Mouse (Mus musculus): ENCODE results near the gene Gm6871. TPM values are rescaled to one million over a fixed set of nuclear protein-coding genes. Genes with fewer than 3 reads are reported as not detected.
"Not testable (repeated sequence)": the region's sequence is repeated elsewhere in the genome, so short reads cannot be mapped to it uniquely, and the experiment has no call there.

Gm6871 gene
- polyA plus RNA-seq (2015; fragmentation: Nextera tagmentation; extraction: Ambion mirVana) = 0.09 TPM in 1 of 2 replicates, not detected in the other

DNA sequence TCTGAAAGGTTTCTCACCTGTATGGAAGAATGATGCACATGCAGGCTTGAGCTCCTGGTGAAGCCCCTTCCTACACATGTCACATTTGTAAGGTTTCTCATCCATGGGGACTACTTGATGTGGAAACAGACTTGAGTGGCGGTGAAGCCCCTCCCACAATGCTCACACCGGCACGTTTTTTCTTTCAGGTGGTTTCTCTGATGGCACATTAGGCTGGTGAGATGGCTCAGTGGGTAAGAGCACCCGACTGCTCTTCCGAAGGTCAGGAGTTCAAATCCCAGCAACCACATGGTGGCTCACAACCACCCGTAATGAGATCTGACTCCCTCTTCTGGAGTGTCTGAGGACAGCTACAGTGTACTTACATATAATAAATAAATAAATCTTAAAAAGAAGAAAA, at the start of gene Gm6871:
Gene Gm6871, minus strand, starts transcription at position 101 of the 400 bp plus-strand sequence.
- not testable (repeated sequence) for DNase-seq (ENCODE audit: low spot score)

- DNase-seq (ENCODE audit: low spot score) = not testable (repeated sequence)
These were observed 42.8 kb upstream of the Gm6871 start for GRCm38 (mm10) chr7:41616241-41616640.

DNA sequence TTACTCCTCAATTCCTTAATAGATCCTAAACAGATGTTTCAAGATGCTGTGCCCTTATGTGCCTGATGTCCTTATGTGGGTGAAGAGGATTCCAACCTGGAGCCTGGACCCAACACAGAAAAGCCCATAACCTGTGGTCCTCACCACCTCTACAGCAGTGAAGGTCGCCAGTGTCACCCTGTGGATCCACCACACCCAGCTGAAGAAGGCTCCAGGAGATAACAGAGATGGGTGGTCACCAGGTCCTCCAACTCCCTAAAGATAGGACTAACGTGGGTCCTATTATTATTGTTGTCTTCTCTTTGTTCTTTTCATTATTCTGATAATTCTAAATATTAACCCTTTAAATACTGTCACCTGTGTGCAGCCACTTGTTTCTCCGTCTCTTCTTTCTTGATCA, 38.2 kb upstream of the Gm6871 start:
- DNase-seq (ENCODE audit: low spot score) = no peak

GRCm38 (mm10) chr7:41599932-41600548, 26.6 kb upstream of the Gm6871 start:
- DNase-seq (ENCODE audit: low spot score) = no peak

- DNase-seq (ENCODE audit: low spot score) = peak; percentile 92
These were observed 25.8 kb upstream of the Gm6871 start, which contains the start of gene 2610021A01Rik for GRCm38 (mm10) chr7:41599034-41599813. Gene 2610021A01Rik, plus strand, starts transcription at chr7:41599230.

- DNase-seq (ENCODE audit: low spot score) = no peak
These were observed 25.2 kb upstream of the Gm6871 start for GRCm38 (mm10) chr7:41598615-41599014.

GRCm38 (mm10) chr7:41587831-41588230, 14.4 kb upstream of the Gm6871 start:
- not testable (repeated sequence) for DNase-seq (ENCODE audit: low spot score)

GRCm38 (mm10) chr7:41582028-41582427, 8.6 kb upstream of the Gm6871 start:
- no peak for DNase-seq (ENCODE audit: low spot score)

DNA sequence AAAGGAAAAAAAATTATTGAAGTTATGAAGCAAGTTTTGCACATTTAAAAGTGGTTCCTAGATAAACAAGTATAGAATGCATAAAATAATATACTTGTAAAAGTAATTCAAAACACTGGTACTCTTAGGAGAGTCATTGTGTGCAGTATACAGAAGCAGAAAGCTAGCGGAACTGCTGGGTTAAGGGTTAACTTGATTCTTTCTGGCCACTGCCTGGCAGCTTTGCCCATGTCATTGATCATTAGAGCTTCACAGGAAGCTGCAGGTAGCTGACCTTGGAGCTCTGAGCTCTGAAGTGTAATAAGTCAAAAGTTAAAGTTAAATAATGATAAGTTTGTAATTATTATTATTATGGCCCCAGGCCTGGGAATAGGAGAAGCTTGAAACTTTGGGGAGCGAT, 4.5 kb upstream of the Gm6871 start:
- DNase-seq (ENCODE audit: low spot score) = no peak

DNA sequence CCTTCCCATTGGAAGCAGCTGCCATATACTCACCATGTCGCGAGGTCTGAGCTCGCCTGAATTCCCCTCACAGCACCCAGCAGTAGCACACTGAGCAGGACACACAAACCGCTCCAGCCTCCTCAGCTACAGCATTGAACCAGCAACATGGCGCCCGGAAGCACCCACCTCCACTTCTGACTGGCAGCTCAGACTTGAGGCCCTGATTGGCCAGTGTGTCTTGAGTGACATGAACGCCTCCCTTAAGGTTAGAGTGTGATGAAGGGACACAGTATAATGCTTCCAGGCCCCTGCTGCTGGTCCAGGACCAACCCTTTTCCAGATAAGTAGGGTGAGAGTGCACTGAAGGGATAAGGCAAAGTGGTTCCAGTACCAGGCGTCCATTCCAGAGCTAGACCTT, 12.8 kb downstream of the Gm6871 start:
- no peak for DNase-seq (ENCODE audit: low spot score)

DNA sequence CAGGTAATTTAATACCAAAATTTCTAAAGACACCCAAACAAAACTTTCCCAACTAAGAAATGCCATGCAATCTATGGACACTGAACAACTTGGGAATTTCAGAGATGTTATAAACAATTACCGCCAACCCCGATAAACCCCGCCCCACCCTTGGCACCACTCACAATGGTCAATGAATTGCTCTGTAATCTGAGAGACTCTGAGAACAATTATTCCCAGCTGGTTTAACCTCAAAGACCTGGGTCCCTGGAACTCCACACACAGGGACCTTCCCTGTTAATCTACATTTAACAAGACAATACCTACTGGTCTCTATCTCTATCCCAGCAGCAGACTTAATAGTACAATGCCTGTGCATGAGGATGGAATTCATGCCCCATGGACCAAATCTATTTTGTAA, 60.8 kb downstream of the Gm6871 start:
- no peak for DNase-seq (ENCODE audit: low spot score)

GRCm38 (mm10) chr7:41512207-41512606, 61.3 kb downstream of the Gm6871 start:
- no peak for DNase-seq (ENCODE audit: low spot score)

GRCm38 (mm10) chr7:41502402-41502801, 71.1 kb downstream of the Gm6871 start:
- DNase-seq (ENCODE audit: low spot score) = no peak

DNA sequence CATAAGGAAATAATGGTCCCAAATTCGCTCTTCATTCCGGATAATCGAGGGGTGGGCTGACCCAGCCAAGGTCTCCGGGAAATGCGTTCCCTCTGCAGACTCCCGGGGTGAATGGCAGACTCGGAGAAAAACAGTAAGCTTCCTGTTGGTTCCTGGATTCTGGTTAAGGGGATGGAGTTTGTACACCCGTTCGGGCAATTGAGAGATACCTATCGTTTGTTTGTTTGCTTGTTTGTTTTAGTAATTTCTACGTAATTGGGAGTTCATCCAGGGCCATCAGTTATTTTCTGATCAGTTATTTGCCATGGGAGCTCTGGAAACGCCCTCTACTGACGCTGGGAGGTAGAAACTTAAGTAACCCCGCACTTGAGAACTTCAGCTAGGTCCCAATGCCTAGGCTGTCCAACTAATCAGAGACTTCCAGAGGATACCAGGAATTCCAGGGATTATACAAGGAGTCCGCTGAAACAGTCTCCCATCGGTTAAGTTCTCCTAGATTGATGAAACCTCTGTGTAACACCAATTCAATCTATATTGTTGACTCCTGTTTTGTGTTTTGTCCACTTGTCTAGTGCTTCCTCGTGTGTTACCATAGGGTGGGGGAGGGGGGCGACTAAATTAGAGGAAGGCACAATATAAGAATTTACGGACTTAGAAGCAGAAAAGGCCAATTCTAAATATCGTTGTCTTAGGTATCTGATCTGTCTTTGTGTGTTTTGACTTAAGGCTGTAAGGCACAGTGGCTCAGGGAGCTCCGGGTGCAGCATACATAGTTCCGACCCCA, 73.1 kb downstream of the Gm6871 start:
- peak; percentile 51 for DNase-seq (ENCODE audit: low spot score)

DNA sequence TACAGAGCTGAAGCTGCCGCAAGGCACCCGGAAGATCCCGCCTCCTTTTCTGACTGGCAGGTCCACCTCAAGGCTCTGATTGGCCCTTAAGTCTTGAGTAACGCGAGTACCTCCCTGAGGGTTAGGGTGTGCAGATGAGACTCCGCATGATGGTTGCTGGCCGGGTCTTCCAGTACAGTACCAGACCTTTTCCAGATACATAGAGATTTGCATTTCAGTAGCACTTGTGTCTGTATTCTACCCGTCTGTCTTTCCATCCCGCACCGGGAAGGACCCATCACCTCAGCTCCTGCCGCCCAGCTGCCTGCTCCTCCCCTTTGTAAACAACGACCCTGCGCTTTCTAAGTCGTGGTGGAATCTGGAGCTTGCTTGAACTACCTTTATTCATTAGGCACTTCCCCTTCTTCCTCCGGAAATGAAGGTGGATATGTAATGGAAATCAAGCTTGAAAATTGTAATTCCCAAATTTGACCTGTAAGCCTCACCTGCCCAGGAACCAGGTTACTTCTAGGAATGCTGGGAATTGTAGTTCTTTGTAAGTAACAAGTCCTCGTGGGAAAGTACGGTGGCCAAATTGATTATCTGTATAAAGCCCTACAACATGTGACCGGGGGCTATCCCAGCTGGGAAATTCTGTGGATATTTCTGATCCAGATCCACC, 73.9 kb downstream of the Gm6871 start, which contains the start of the genes Gm20449 and AW146154:
Gene Gm20449, minus strand, starts transcription at position 29 of the 661 bp plus-strand sequence.
Gene AW146154, minus strand, starts transcription at position 502 of the 661 bp plus-strand sequence.
- peak; percentile 89 for DNase-seq (ENCODE audit: low spot score)

DNA sequence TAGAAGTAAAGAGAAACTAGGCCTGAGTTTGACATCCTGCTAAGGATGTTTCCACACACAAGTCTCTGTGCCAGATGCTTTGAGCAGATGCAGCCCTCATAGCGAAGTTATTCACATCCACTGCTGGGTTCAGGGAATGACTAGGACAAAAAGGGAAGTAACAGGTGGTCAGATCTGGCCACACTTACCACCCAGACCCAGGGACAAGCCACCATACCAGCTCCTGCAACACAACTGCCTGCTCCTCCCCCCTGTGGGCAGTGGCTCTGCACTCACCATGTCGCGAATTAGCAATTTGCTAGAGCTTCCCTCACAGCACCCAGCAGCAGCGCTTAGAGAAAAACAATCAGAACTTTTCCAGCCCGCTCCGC, 74.5 kb downstream of the Gm6871 start:
- DNase-seq (ENCODE audit: low spot score) = peak; percentile 25

DNA sequence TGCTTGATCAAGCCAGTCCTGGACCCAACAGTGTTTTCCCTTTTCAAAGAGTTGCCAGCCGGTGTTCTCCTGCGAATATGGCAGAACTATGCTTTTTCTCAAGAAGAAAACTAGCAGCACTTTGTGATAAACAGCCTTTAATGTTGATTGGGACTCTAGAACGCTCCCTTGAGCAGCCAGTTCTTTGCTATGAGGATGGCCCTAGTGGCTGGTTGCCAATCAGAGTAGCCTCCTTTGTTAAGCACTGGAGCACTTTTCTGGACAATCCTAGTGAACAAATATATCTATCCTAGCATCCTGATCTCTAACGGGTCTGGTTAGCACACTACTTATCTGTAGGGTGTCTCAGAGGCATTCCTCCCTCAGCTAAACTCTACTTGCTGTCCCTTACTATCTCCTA, 75.0 kb downstream of the Gm6871 start:
- not testable (repeated sequence) for DNase-seq (ENCODE audit: low spot score)

DNA sequence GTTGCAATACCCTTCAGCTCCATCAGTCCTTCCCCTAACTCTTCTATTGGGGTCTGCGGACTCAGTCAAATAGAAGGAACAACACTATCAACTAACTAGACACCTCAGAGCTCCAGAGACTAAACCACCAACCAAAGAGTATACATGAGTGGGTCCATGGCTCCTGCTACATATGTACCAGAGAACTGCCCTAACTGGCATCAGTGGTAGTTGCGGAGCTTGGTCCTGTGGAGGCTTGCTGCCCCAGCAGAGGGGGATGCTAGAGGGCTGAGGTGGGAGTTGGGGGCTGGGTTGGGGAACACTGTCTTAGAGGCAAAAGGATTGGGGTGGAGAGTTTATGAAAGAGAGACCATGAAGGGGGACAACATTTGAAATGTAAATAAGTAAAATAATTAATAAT, 75.6 kb downstream of the Gm6871 start:
- no peak for DNase-seq (ENCODE audit: low spot score)

Data from thymus, postnatal 0 days (tissue).